Mouse (Mus musculus): ENCODE results near the gene Ffar4.

- TF ChIP-seq POLR2A (IDR thresholded peaks at IDR 0.05; ENCODE audit: control insufficient read depth, extremely low read depth, insufficient read depth, low read length, poor library complexity) = no peak
- TF ChIP-seq CTCF (IDR thresholded peaks at IDR 0.05; ENCODE audit: borderline replicate concordance, control insufficient read depth, extremely low read depth, insufficient read depth, low read length, poor library complexity) = no peak
Observed at GRCm38 (mm10) chr19:38109506-38110242, 12.8 kb downstream of the Ffar4 start.

Data from thymus, adult 2 months (tissue).